Mouse (Mus musculus) right cerebral cortex, adult 18-20 months (tissue): ENCODE measurements around the gene Zfr2.
"Not testable (repeated sequence)": the region's sequence is repeated elsewhere in the genome, so short reads cannot be mapped to it uniquely, and the experiment has no call there.

Experiments
- DNase-seq: peaks from one replicate; pipeline ENCODE4 v3.0.0; 2022; ENCODE audit warnings: mixed read lengths

The Zfr2 gene

DNA sequence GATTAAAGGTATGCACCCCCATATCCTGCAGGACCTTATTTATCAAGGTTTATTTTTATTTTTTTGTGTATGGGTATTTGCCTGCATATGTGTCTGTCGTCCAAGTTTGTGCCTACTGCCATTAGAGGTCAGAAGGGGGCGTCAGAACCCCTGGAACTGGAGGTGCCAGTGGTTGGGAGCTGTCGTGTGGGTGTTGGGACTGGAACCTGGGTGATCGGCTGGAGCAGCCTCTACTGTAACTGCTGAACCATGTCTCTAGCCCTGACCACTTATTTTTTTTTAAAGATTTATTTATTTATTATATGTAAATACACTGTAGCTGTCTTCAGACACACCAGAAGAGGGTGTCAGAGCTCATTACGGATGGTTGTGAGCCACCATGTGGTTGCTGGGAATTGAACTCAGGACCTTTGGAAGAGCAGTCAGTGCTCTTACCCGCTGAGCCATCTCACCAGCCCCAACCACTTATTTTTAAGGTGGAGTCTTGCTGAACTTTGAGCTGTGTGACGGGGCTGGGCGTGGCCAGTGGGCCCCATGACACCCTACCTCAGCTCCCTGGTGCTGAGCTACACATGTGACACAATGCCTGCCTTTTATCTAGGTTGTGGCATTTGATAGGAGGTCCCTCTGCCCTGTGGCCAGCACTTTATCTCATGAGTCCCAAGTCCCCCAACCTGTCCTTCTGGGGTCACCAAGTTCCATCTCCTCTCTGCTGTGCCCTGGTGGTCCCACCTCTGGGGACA is 29.8 kb upstream of the Zfr2 start:
- DNase-seq, result no peak

- no peak for DNase-seq
Measured at GRCm38 (mm10) chr10:81204137-81204536, 28.8 kb upstream of the Zfr2 start.

DNA sequence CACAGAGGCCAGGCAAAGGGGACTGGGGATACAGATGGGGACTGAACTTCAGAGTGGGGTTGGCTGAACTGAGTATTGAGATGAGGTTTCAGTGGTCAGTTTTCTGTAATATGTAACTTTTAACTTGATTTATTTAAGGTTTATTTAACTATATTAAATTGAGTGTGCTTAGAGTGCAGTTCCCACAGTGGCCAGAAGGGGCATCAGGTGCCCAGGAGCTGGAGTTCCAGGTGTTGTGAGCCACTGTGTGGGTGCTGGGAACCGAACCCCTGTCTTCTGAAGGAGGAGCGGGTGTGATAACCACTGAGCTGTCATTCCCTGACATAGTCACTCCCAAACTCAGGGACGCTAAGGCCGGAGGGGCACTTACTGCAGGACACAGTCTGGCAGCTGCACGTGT is 22.8 kb upstream of the Zfr2 start:
- DNase-seq, result no peak

- DNase-seq, result no peak
Measured at GRCm38 (mm10) chr10:81216260-81216659, 16.7 kb upstream of the Zfr2 start.

GRCm38 (mm10) chr10:81216810-81217209 is 16.1 kb upstream of the Zfr2 start:
- DNase-seq, result no peak

DNA sequence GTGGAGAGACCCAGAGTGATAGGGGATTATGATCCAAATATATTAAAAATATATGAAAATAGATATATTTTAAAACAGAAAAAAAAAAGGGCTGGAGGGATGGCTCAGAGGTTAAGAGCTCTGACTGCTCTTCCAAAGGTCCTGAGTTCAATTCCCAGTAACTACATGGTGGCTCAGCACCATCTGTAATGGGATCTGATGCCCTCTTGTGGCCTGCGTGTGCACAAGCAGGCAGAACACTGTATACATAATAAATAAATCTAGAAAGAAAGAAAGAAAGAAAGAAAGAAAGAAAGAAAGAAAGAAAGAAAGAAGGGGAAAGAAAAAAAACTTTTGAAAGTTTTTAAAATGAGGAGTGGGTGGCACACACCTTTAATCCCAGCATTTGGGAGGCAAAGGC is 15.7 kb upstream of the Zfr2 start:
- DNase-seq, result not testable (repeated sequence)

DNA sequence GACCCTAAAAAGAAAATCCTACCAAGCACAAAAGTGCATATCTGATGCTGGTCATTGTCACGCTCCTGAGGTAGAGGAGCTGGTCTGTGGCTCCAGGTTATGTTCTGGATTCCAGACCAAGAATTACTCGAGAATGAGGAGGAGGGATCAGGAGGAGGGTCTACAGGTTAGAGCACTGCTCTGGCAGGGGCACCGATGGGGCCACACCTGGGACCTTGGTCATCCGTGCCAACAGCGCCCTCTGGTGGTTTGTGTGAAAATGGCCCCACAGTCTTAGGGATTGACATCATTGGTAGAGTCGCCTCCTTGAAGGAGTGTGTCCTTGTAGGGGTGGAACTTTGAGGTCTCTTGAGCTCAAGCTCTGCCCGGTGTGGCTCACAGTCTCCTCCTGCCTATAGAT is 15.0 kb upstream of the Zfr2 start:
- no peak for DNase-seq

DNA sequence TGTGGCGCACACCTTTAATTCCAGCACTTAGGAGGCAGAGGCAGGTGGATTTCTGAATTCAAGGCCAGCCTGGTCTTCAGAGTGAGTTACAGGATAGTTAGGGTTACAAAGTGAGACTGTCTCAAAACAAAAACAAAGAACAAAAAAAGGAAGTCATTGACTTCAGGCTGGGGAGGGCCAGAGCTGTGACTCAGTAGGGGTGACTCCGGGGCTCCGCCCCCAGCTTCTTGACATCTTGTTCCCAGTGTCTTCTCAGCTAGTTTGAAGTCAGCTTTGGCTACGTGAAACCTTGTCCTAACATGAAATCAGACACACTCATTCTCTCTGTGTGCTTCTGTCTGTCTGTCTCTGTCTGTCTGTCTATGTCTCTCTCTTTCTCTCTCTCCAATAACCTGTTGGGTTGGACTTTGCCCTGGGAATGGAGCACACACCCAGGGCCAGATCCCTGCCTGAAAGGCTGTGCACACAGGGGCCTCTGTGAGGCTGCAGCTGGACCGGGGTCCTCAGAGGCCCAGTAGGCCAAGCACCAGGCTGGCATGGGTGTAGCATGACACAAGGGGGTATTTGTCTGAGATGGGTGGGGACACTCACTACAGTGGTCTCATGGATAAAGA is 11.4 kb upstream of the Zfr2 start:
- DNase-seq, result no peak

- not testable (repeated sequence) for DNase-seq
Measured at GRCm38 (mm10) chr10:81223731-81224130, 9.2 kb upstream of the Zfr2 start.

GRCm38 (mm10) chr10:81229735-81230437 is 3.1 kb upstream of the Zfr2 start:
- peak; percentile 54 for DNase-seq

GRCm38 (mm10) chr10:81230438-81231332 is 2.3 kb upstream of the Zfr2 start, which contains the start of gene Atcay:
Gene Atcay, minus strand, starts transcription at chr10:81230833.
- peak; percentile 91 for DNase-seq

DNA sequence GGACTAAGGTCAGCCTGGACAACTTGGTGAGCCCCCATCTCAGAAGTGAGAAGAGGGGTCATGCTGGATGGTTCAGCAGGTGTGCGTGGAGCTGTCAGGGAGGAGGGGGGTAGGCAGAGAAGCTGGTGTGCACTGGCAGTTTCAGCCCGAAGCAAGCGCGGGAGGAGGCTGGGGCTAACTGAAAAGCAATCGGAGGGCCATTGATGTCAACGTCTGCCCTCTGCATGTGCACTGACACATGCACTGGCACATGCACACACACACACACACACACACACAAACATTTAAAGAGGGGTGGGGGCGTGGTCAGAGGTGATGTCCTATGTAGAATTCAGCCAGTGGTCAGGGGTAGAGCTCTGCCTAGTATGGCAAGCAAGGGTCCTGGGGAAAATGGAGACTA is 1.5 kb upstream of the Zfr2 start:
- DNase-seq, result no peak

GRCm38 (mm10) chr10:81233226-81233585 is 251 bp downstream of the Zfr2 start:
- DNase-seq, result no peak

DNA sequence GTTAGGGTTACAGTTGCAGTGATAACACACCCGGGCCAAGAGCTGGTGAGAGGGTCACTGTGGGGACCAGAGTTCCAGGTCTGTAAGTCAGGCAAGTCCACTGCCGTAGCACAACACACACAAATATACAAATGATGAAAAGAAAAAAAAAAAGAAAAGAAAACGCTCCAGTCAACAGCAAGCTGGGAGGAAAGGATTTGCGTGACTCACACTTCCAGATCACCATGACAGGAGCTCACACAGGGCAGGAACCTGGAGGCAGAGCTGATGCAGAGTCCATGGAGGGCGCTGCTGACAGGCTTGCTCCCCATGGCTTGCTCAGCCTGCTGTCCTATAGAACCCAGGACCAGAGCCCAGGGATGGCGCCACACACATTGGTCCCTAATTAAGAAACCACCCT is 1.3 kb downstream of the Zfr2 start:
- no peak for DNase-seq

- DNase-seq, result no peak
Measured at GRCm38 (mm10) chr10:81236471-81237268, 3.7 kb downstream of the Zfr2 start.

DNA sequence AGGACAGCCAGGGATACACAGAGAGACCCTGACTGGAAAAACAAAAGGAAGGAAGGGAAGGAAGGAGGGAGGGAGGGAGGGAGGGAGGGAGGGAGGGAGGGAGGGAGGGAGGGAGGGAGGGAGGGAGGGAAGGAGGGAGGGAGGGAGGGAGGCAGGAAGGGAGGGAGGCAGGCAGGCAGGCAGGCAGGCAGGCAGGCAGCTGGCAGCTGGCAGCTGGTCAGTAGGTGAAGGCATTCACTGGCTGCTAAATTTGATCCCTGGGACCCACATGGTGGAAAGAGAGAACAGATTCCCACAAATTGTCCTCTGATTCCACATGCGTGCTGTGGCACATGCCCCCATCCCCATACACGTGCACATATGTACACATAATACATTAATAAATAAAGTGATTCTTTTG is 5.7 kb downstream of the Zfr2 start:
- DNase-seq, result no peak

- DNase-seq, result no peak
Measured at GRCm38 (mm10) chr10:81240876-81241275, 7.9 kb downstream of the Zfr2 start.

GRCm38 (mm10) chr10:81242021-81242420 is 9.1 kb downstream of the Zfr2 start:
- DNase-seq, result no peak

GRCm38 (mm10) chr10:81244146-81244545 is 11.2 kb downstream of the Zfr2 start:
- DNase-seq, result no peak

- peak; percentile 70 for DNase-seq
Measured at GRCm38 (mm10) chr10:81244595-81244994, 11.6 kb downstream of the Zfr2 start.

GRCm38 (mm10) chr10:81245166-81245565 is 12.2 kb downstream of the Zfr2 start:
- no peak for DNase-seq

GRCm38 (mm10) chr10:81247804-81248203 is 14.8 kb downstream of the Zfr2 start:
- DNase-seq, result no peak
